Mouse (Mus musculus) frontal cortex, postnatal 14 days (tissue): Measurements from ENCODE around the gene Dok5.

Experiments used
- DNase-seq, 2 experiments: peaks; one replicate each; pipeline ENCODE4 v3.0.0; 2022; ENCODE audit warnings: low spot score in 2 of 2

Dok5 gene

DNA sequence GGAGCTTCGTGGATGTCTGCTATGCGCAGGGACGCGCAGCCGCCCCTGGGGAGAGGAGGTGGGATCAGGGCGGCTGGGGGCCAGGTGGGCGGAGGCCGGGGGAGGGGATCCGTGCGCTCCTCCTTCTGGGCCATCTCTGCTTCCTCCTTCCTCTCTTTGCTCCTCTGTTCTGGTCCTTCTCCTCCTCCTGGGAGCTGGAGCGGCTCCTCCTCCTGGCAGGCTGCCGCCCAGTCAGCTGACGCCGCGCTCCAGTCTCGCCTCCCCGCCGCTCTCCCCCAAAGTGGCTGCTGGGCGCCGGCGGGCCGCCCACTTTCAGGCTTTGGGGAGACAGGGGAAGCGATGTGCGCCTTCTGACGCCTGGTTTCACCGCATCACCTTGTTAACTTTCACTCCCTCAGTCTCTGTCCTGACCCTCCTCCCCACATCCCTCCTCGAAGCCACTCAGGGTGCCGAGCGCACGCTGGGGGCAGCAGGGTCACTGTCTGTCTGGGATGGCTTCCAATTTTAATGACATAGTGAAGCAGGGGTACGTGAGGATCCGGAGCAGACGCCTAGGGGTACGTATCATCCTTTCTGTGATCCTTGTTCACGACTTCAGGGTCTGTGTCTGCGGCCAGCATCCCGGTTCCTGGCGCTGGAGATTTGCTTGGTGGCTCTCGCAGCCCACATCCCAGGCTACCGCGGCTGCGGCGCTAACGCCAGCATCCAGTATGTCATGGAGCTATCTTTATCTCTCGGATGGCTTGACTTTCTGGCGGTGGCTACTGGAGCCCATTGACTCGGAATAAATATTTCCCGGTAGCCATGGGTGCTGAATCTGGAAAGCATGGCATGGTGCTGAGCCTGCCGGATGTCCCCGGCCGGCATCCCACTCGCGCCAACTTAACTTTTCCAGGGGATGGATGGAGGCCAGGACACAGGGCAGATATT is at the start of gene Dok5:
Dok5 (plus strand) TSS at position 176 of the 930 bp plus-strand sequence.
- peak; percentile 82 to 83 for DNase-seq

DNA sequence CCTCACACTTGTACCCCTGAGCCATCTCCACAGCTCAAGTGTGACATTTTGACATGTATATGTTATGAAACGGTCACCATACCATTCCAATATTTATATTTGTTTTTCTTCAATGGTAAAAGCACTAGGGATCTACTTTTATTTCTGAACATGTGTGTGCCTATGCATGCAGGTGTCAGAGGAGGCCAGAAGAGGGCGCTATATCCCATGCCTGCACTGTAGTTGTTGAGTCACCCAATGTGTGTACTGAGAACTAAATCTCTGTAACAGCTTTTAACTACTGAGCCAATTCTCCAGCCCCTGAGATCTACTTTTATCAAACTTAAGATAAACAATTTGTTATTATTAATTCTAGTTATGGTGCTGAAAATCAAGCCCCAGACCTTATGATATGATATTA is 48.2 kb upstream of the Dok5 start:
- DNase-seq, result no peak

- DNase-seq, result no peak
Observed at GRCm38 (mm10) chr2:170695071-170695936, 36.3 kb upstream of the Dok5 start.

GRCm38 (mm10) chr2:170695937-170696510 is 35.6 kb upstream of the Dok5 start:
- DNase-seq, result no peak

DNA sequence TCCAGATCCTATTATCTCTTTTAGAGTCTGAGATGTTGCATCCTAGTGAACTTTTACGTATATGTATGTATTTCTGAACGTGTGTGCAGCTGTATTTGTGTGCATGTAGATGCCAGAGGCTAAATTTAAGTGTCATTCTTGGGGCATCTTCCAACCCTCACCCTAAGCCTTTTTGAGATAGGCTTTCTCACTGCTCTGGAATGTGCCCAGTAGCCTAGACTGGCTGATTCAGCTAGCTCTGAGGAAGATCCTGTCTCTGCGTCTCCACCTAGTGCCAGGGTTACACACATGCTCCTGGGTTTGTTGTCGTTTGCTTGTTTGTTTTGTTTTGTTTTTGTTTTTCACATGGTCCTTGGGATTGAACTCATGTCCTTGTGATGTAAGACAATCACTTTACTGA is 31.1 kb upstream of the Dok5 start:
- DNase-seq, result no peak

DNA sequence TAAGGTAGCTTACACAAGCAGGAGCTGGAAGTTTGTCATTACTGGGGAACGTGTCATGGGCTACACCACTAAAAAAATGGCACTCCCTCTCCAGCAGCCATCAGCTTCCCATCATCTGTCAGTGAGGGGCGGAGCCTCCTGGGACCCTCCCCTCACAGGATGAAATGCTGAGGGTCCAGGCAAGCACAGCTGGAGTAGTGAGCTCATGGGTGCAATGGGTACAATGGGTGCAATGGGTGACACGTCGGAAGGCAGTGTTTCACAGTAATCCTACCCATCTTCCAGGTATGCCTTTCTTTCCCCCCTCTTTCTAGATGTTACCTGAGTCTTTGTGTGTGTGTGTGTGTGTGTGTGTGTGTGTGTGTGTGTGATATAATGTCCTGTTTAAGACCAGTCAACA is 25.1 kb upstream of the Dok5 start:
- no peak for DNase-seq

- DNase-seq, result no peak
Observed at GRCm38 (mm10) chr2:170707672-170708071, 23.9 kb upstream of the Dok5 start.

- no peak for DNase-seq
Observed at GRCm38 (mm10) chr2:170708901-170709300, 22.7 kb upstream of the Dok5 start.

- no peak for DNase-seq
Observed at GRCm38 (mm10) chr2:170712658-170713285, 18.8 kb upstream of the Dok5 start.

DNA sequence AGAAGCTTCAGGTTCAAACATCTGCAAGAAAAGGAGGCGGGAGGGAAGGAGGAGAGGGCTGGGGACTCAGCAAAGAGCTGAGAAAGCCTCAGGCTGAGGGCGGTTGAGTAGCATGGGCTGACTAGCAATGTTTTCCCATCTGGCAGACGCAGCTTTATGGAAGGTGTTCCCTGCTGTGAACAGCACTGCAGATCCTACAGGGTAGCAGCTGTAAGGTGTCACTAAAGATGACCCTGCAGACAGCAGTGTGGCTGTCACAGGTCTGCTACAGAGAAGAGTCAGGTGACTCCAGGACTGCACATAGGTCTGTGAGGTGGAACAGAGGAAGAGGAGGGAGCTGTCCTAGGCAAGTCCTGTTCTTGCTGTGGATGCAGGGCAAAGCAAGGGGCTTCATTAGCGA is 11.2 kb upstream of the Dok5 start:
- DNase-seq, result no peak

DNA sequence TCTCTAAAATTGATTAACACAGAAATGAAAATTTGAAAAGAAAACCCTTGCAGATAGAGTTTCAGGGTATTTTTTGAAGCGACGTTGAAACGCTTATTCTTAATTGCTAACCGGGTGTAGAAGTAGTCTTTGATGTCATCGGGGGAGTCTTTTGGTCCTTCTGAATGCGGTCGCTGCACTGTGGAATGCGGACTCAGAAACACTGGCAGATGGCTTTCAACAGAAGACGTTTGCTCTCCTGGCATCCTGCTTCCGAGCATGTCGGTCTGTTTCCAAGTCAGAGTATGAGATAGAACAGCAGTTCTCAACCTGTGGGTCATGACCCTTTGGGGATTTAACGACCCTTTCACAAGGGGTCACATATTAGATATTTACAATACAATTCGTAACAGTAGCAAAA is 7.5 kb upstream of the Dok5 start:
- DNase-seq, result no peak

DNA sequence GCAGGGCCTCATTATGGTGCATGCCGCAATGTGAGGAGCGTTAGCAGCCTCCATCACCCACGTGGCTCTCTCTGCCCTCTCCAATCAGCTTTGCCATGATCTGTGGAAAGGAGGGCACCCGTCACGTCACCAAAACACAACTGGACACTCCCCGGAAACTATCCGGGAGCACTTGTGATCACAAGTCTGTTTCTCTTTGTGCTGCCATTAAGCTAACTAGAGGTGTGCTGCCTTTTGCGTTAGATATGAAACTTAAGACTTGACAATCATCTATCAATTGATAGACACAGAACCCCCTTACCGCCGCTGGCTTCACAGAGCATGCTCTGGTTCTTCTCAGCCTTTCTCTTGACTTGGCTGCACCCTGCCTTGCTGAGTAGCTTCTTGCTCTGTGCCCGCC is 6.9 kb upstream of the Dok5 start:
- DNase-seq, result no peak

DNA sequence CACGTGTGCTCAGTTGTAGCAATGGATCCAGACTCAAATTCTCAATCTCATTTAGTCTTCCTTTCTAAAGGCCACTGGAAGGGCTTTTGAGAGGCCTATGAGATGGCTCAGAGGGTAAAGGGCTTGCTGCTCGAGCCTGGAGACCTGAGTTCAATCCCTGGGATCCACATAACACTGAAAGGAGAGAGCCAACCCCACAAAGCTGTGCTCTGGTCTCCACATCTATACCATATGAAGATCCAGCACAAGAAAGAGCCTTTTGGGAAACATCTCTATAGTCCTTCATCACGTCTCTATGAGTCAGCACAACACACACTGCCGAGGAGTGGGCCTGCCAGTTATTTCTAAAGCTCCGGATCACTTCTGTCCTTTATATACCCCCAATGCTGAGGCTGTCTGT is 5.8 kb upstream of the Dok5 start:
- DNase-seq, result no peak

- no peak for DNase-seq
Observed at GRCm38 (mm10) chr2:170726996-170727710, 4.5 kb upstream of the Dok5 start.

GRCm38 (mm10) chr2:170728864-170729263 is 2.7 kb upstream of the Dok5 start:
- no peak for DNase-seq

DNA sequence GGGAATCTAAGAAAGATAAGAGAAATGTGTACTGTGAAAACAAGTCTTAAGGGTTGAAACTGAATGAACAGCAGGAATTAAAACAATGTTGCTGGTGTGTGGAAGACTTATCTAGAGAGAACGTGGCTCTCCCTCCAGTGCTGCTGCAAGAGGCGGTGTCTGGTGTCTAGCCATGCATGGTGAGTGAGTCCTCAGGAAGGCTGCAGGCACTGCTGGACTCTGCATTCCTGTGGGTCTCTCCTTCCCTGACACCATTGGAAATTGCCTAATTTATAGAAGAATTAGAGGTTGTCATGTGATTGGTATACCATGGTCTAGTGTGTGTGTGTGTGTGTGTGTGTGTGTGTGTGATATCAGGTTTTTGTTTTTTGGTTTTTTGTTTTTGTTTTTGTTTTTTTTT is 1.9 kb upstream of the Dok5 start:
- no peak for DNase-seq

DNA sequence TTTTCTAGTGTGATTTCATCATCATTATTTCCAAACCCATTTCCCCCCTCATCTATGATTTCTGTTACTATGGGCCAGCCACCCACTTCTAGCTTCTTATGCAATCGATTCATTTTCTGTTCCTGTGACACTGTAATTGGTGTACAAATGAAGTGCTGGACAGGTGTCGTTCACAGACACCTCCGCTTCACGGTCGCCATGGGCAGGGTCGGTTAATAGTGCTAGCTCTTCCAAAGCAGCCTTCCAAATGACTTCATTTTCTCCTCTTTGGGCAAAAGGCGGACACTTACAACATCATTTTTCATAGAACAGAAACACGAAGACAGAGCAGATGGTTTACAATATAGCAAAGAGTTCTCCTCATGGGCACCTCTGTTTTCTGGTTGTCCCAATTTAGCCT is 1.5 kb upstream of the Dok5 start:
- DNase-seq, result no peak

DNA sequence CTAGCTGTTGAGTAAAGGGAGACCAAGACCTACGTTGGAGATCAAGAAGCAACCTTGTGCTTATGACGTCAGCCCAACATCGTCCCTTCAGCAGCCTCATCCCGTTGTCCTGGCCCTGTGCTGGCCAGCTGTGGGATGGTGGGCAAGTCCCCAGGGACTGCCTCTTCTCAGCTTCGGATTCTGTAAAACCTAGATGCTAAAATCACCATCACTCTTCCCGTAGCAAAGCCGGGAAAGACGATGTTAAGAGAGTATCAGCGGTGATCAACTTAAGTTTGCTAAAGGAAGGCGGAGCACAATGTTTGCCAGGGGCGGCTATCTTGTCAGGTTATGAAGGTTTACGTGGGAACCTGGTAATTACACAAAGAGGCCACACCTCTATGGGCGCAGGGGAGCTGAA is 826 bp upstream of the Dok5 start:
- no peak for DNase-seq

GRCm38 (mm10) chr2:170731205-170731604 is 402 bp upstream of the Dok5 start:
- DNase-seq, result no peak

- no peak for DNase-seq
Observed at GRCm38 (mm10) chr2:170733671-170734070, 2.1 kb downstream of the Dok5 start.

- no peak for DNase-seq
Observed at GRCm38 (mm10) chr2:170734446-170734845, 2.8 kb downstream of the Dok5 start.
